Mouse (Mus musculus) testis, adult 2 months (tissue): ENCODE results near the gene Zbtb22.
"Not testable (repeated sequence)": the region's sequence is repeated elsewhere in the genome, so short reads cannot be mapped to it uniquely, and the experiment has no call there.

Experiments
- CTCF ChIP-seq: fragments of 200-500 bp; IDR thresholded peaks from 2 replicates; pipeline ENCODE4 v1.5.1; 2012; ENCODE audit warnings: low read depth, mild to moderate bottlenecking, inconsistent platforms, low read length, moderate library complexity; ENCODE audit not compliant: control insufficient read depth, insufficient read depth, insufficient replicate concordance
- POLR2A ChIP-seq: fragments of 200-500 bp; IDR thresholded peaks from 2 replicates; pipeline ENCODE4 v1.6.1; 2012; ENCODE audit warnings: low read depth, mild to moderate bottlenecking, inconsistent platforms, low read length, moderate library complexity; ENCODE audit not compliant: control insufficient read depth

GRCm38 (mm10) chr17:33889941-33890532, 25.7 kb upstream of the Zbtb22 start:
- not testable (repeated sequence) for TF ChIP-seq CTCF, POLR2A
